Mouse (Mus musculus) liver, adult 2 months (tissue): ENCODE measurements around the gene Mzf1.

Source experiments
- CTCF ChIP-seq: fragments of 200-500 bp; IDR thresholded peaks from 2 replicates; pipeline ENCODE4 v1.5.1; 2011; ENCODE audit warnings: low read depth, low read length, control low read depth
- POLR2A ChIP-seq: fragments of 200-500 bp; IDR thresholded peaks from 2 replicates; pipeline ENCODE4 v1.6.1; 2011; ENCODE audit warnings: low read length, control low read depth; ENCODE audit not compliant: insufficient read depth; ENCODE audit errors: extremely low read depth

DNA sequence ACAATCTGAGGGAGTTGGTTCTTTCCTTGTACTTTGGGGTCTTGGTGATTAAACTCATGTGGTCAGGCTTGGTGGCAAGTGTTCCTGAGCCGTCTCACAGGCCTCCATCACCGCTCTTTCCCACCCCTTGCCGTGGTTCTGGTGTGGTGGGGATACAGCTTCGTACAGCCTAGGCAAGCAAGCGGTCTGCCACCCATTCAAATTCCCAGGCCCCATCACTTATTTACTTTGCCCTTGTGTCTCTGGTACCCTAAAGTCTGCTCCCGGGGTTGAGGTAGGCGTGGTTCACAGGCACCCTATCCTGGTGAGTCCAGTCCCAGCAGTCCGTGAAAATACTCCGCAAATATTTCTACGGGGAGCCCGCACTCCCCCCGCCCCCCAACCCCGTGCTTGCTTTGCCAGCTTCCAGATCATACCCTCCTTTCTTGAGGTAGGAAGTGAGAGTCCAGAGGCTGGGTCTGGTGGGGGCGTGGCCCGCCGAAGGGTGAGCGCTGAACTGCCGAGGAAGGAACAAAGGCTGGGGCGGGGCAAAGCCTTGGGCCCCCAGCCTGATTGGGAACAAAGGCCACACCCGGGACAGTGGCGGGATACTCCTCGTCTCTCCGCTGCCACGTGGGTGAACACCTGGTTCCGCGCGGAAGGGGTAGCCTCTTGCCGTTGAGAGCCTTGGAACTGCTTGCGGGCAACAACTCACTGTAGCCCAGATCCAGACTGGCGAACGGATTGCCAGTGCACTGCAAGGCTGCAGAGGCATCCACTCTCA lies 31.6 kb downstream of the Mzf1 start:
- TF ChIP-seq CTCF (no peak), POLR2A (no peak)
